Mouse (Mus musculus) cerebellum, adult 8-10 months (tissue): ENCODE measurements at regions not wholly inside any gene's neighbourhood (a gene's known extent, or its start where the extent isn't known, plus 50 kb on each side); places are given as distances from the start of the nearest gene placed in this dataset.

Experiments used
- DNase-seq: peaks from one replicate; pipeline ENCODE4 v3.0.0; 2022

- no peak for DNase-seq
Observed at GRCm38 (mm10) chr1:193440512-193440911, 70.4 kb upstream of the Camk1g start.

DNA sequence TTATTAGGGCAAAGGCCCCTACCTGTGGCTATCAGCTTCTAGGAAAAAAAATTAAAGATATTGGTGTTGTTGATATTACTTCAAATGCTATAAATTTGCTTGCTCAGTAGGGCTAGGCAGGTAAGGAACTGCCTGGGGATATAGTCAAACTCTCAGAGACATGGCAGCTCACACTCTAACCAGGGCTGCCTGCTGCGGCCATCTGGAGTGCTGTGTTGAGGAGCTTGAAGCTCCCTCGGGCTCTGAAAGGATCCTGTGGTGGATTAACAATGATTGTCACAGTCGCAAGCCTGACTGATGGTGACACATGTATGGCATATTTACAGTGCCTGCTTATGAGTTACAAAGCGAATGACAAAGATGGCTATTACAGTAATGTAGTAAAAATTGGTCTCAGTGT lies 64.2 kb upstream of the Camk1g start:
- DNase-seq = no peak

GRCm38 (mm10) chr1:193433493-193434021 lies 63.5 kb upstream of the Camk1g start:
- peak; percentile 16 for DNase-seq

DNA sequence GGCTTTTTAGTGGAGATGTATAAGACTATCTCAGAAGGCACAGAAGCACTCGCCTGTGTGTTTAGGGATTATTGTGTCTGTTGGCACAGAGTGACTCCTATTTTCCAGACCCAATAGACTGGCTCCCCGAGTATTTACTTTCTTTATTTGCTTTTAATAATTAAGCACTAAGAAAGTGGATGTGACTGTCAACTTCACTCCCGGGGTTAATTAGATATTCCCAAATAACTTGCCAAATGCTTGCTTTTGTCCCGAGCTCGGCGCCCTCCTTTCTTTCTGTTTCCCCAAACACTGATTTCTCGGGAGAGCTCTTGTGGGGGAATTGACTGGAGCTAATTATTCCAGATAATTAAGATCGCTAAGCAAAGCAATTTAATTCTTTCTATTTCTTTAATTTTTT lies 60.1 kb upstream of the Camk1g start:
- no peak for DNase-seq

DNA sequence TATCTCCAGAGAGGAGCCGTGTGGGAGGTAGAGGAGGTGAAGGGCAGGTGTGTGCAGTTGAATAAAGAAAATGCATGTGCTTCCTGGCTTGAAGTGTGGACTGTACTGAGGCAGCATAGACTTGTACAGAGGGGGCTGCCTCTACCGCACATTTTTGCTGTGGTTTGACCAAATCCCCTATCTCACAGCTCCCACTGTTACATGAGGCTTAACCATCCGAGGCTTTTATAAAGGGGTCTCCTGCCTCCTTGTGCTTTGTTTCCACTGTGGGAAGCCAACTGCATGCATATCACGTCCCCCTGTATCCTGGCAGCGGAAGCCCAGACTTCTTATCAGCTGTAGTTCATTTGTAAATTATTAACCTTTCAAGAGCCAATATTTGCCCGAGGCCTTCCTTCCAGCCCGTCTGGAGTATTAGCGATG lies 53.6 kb upstream of the Camk1g start:
- no peak for DNase-seq

- no peak for DNase-seq
Observed at GRCm38 (mm10) chr1:193422886-193423285, 52.8 kb upstream of the Camk1g start.

DNA sequence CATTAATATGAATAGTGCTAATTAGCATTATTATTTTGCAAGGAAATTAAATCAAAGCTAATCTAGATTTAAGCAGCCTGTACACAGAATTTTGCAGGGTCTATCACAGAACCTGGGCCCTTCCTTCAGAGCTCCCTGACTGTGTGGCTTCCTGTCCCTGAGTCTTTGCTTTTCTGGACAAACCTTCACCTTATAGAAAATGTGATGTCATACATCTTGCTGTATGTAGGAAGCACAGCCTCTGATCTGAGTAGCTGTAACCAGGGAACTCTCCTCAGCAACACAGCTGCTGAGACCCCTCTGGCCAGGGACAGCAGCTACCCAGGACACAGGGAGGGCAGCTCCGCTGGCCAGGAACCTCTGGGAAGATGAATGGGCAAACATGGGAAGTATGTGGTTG lies 51.7 kb upstream of the Camk1g start:
- DNase-seq = no peak

- DNase-seq = no peak
Observed at GRCm38 (mm10) chr1:193421414-193421813, 51.3 kb upstream of the Camk1g start.
